Mouse (Mus musculus): ENCODE results near the gene Zfp598.

DNA sequence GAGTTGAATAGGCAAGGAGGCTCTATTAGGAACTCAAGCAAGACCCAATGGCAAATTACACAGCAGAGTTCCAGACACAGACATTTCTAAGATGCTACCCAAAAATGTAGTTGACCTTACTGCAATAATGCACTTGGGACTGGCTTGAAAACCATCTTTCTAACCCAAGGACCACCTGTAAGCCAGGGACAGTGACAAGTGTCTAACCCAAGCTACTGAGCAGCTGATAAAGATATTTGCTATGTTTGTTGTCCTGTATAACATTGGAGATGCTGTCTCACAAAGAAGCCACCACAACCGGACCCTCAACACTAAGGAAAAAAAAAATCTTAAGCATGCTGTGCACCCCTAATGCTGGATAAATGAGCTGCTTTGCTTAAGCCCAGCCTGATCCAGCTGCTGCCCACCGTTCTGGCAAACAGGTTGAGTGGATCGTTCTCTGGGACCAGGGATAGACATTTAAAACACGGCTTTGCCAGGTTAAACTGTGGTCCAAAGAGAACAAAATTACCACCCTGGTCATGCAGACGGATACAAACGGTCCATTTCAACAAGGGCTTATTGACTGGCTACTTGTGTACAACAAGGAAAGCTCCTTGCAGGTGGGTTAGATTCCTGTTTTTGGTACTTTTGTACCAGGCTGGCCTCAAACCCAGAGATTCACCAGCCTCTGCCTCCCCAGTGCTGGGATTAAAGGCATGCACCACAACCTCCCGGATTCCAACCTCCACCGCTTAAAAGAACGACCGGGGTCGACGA lies 53.8 kb downstream of the Zfp598 start:
- TF ChIP-seq CTCF (IDR thresholded peaks at IDR 0.05; ENCODE audit: low read depth, low read length): no peak
- TF ChIP-seq EP300 (IDR thresholded peaks at IDR 0.05; ENCODE audit: insufficient read depth, low read depth, low read length): no peak
- no peak for TF ChIP-seq POLR2A (IDR thresholded peaks at IDR 0.05; ENCODE audit: insufficient read depth, low read length)

Data from ES-Bruce4 (cell line).